Mouse (Mus musculus) liver, embryonic 15.5 days (tissue): ENCODE data around the gene Satb1. TPM values are rescaled to one million over a fixed set of nuclear protein-coding genes. Genes with fewer than 3 reads are reported as not detected.

ENCODE experiments used
- ATAC-seq: fragments of 200-750 bp; cut with Nextera tagmentation; 2 replicates; pipeline ENCODE4 v1.8.0; 2017; ENCODE audit warnings: moderate number of reproducible peaks, mild to moderate bottlenecking, moderate library complexity; ENCODE audit not compliant: insufficient read depth
- H3K27ac ChIP-seq: fragments of 300-500 bp; sonication (generic); replicated peaks from 2 replicates; pipeline ENCODE4 v1.5.1; 2015; ENCODE audit warnings: mild to moderate bottlenecking, inconsistent platforms
- H3K27me3 ChIP-seq: fragments of 300-500 bp; sonication (generic); 2 replicates; pipeline ENCODE4 v1.6.1; 2015; ENCODE audit warnings: mild to moderate bottlenecking, inconsistent platforms
- H3K36me3 ChIP-seq: fragments of 300-500 bp; sonication (generic); replicated peaks from 2 replicates; pipeline ENCODE4 v1.6.1; 2015; ENCODE audit warnings: moderate library complexity, mild to moderate bottlenecking, inconsistent platforms
- H3K4me1 ChIP-seq: fragments of 300-500 bp; sonication (generic); replicated peaks from 2 replicates; pipeline ENCODE4 v1.6.1; 2015; ENCODE audit warnings: inconsistent platforms
- H3K4me2 ChIP-seq: fragments of 300-500 bp; sonication (generic); 2 replicates; pipeline ENCODE4 v1.6.1; 2015; ENCODE audit warnings: moderate library complexity, mild to moderate bottlenecking, inconsistent platforms
- H3K4me3 ChIP-seq: fragments of 300-500 bp; sonication (generic); replicated peaks from 2 replicates; pipeline ENCODE4 v1.5.1; 2015; ENCODE audit warnings: mild to moderate bottlenecking, inconsistent platforms
- H3K9ac ChIP-seq: fragments of 300-500 bp; sonication (generic); 2 replicates; pipeline ENCODE4 v1.6.1; 2015; ENCODE audit warnings: moderate library complexity, mild to moderate bottlenecking, inconsistent platforms
- H3K9me3 ChIP-seq: fragments of 300-500 bp; sonication (generic); replicated peaks from 2 replicates; pipeline ENCODE4 v1.6.1; 2016; ENCODE audit warnings: inconsistent platforms
- WGBS: fragments of 180-500 bp; shearing (Covaris S2); methylation state at CpG from one replicate; pipeline ENCODE4 v1.1.7; 2015; ENCODE audit warnings: mixed read lengths; ENCODE audit not compliant: insufficient replicate concordance; 5-methylcytosine and 5-hydroxymethylcytosine counted together
- polyA plus RNA-seq: library from polyadenylated mRNA; unstranded; fragments of >200 nt; fragmentation: Nextera tagmentation; extraction: Ambion mirVana; gene quantifications from 2 replicates; pipeline ENCODE4 v1.2.1, GENCODE M21; 2015

The Satb1 gene
- polyA plus RNA-seq, 1 experiment from 2014 or later = 0.91 TPM

- Histone ChIP-seq H3K36me3 (no peaks in the 10 kb centered on the region), H3K27ac (no peak overlapping the region), H3K4me1 (peaks cover 15% of the 10 kb centered on the region; the same call in 1 of the 2 replicates), H3K27me3 (peaks cover 54% of the 10 kb centered on the region), H3K4me2 (peak overlapping the region; percentile 78; the same call in 1 of the 2 replicates), H3K9me3 (no peaks in the 10 kb centered on the region), H3K4me3 (no peak overlapping the region), H3K9ac (no peak overlapping the region)
- no peak for ATAC-seq
- 4% methylated on average over 6 of the region's 6 CpGs for WGBS
Observed at GRCm38 (mm10) chr17:51814301-51814700, 18.8 kb downstream of the Satb1 start.

- Histone ChIP-seq H3K4me3 (peak overlapping the region; percentile 59), H3K9me3 (no peaks in the 10 kb centered on the region), H3K27me3 (peaks cover 58% of the 10 kb centered on the region), H3K4me2 (peak overlapping the region; percentile 78), H3K36me3 (no peaks in the 10 kb centered on the region), H3K9ac (no peak overlapping the region), H3K4me1 (peaks cover 15% of the 10 kb centered on the region; the same call in 1 of the 2 replicates), H3K27ac (no peak overlapping the region)
- WGBS = 1% methylated on average over 6 of the region's 6 CpGs
- ATAC-seq = no peak
Observed at GRCm38 (mm10) chr17:51813784-51814120, 19.3 kb downstream of the Satb1 start.

- Histone ChIP-seq H3K9me3 (no peaks in the 10 kb centered on the region), H3K36me3 (no peaks in the 10 kb centered on the region), H3K4me3 (peak overlapping the region; percentile 59), H3K9ac (peak overlapping the region; percentile 21), H3K4me1 (peaks cover 15% of the 10 kb centered on the region; the same call in 1 of the 2 replicates), H3K27ac (no peak overlapping the region), H3K27me3 (peaks cover 61% of the 10 kb centered on the region), H3K4me2 (peak overlapping the region; percentile 78)
- peak; percentile 52 for ATAC-seq
- WGBS = 1% methylated on average over 103 of the region's 115 CpGs
Observed at GRCm38 (mm10) chr17:51812942-51813783, 19.9 kb downstream of the Satb1 start.

GRCm38 (mm10) chr17:51812261-51812941 lies 20.7 kb downstream of the Satb1 start:
- H3K27ac ChIP-seq = no peak overlapping the region

GRCm38 (mm10) chr17:51811911-51812260 lies 21.2 kb downstream of the Satb1 start:
- peak overlapping the region; percentile 78 for H3K4me2 ChIP-seq
- no peaks in the 10 kb centered on the region for H3K36me3 ChIP-seq
- no peaks in the 10 kb centered on the region for H3K9me3 ChIP-seq
- H3K9ac ChIP-seq = no peak overlapping the region
- peaks cover 15% of the 10 kb centered on the region; the same call in 1 of the 2 replicates for H3K4me1 ChIP-seq
- H3K4me3 ChIP-seq = peak overlapping the region; percentile 59
- under 1% methylated on average over 11 of the region's 11 CpGs for WGBS
- peaks cover 61% of the 10 kb centered on the region for H3K27me3 ChIP-seq
- ATAC-seq = no peak
- no peak overlapping the region for H3K27ac ChIP-seq

More at GRCm38 (mm10) chr17:51812261-51812941, 20.7 kb downstream of the Satb1 start:
- no peaks in the 10 kb centered on the region for H3K36me3 ChIP-seq
- no peaks in the 10 kb centered on the region for H3K9me3 ChIP-seq
- no peak for ATAC-seq
- H3K9ac ChIP-seq = peak overlapping the region; percentile 21
- H3K4me2 ChIP-seq = peak overlapping the region; percentile 78
- WGBS = under 1% methylated on average over 47 of the region's 48 CpGs
- peaks cover 15% of the 10 kb centered on the region; the same call in 1 of the 2 replicates for H3K4me1 ChIP-seq
- peaks cover 61% of the 10 kb centered on the region for H3K27me3 ChIP-seq
- peak overlapping the region; percentile 59 for H3K4me3 ChIP-seq

- Histone ChIP-seq H3K9ac (no peak overlapping the region), H3K4me3 (peak overlapping the region; percentile 59), H3K27me3 (peaks cover 57% of the 10 kb centered on the region), H3K36me3 (no peaks in the 10 kb centered on the region), H3K4me1 (peaks cover 15% of the 10 kb centered on the region; the same call in 1 of the 2 replicates), H3K27ac (no peak overlapping the region), H3K4me2 (peak overlapping the region; percentile 78), H3K9me3 (no peaks in the 10 kb centered on the region)
- ATAC-seq = no peak
- 6% methylated on average over 8 of the region's 8 CpGs for WGBS
Observed at GRCm38 (mm10) chr17:51811086-51811868, 21.8 kb downstream of the Satb1 start.

- Histone ChIP-seq H3K9ac (no peak overlapping the region), H3K27me3 (peaks cover 31% of the 10 kb centered on the region), H3K4me2 (no peak overlapping the region), H3K4me3 (no peak overlapping the region), H3K4me1 (peaks cover 3% of the 10 kb centered on the region; the same call in 1 of the 2 replicates), H3K27ac (no peak overlapping the region), H3K36me3 (no peaks in the 10 kb centered on the region), H3K9me3 (no peaks in the 10 kb centered on the region)
- ATAC-seq = no peak
- WGBS = 74% methylated on average over 5 of the region's 5 CpGs
Observed at GRCm38 (mm10) chr17:51807429-51807828, 25.7 kb downstream of the Satb1 start.

- WGBS = 67% methylated on average over 12 of the region's 12 CpGs
- H3K36me3 ChIP-seq = no peaks in the 10 kb centered on the region
- no peaks in the 10 kb centered on the region for H3K9me3 ChIP-seq
- no peak overlapping the region for H3K4me2 ChIP-seq
- peaks cover 20% of the 10 kb centered on the region for H3K27me3 ChIP-seq
- no peak overlapping the region for H3K4me3 ChIP-seq
- H3K27ac ChIP-seq = no peak overlapping the region
- ATAC-seq = no peak
- H3K9ac ChIP-seq = no peak overlapping the region
- no peaks in the 10 kb centered on the region for H3K4me1 ChIP-seq
Observed at GRCm38 (mm10) chr17:51806124-51806960, 26.7 kb downstream of the Satb1 start.

GRCm38 (mm10) chr17:51800208-51800607 lies 32.9 kb downstream of the Satb1 start:
- Histone ChIP-seq H3K4me2 (no peak overlapping the region), H3K4me3 (no peak overlapping the region), H3K27ac (no peak overlapping the region), H3K27me3 (no peaks in the 10 kb centered on the region), H3K9ac (no peak overlapping the region), H3K9me3 (no peaks in the 10 kb centered on the region), H3K36me3 (no peaks in the 10 kb centered on the region), H3K4me1 (no peaks in the 10 kb centered on the region)
- WGBS = 67% methylated on average over 6 of the region's 6 CpGs
- no peak for ATAC-seq

GRCm38 (mm10) chr17:51796459-51796858 lies 36.6 kb downstream of the Satb1 start:
- no peaks in the 10 kb centered on the region for H3K9me3 ChIP-seq
- H3K4me3 ChIP-seq = no peak overlapping the region
- WGBS = 49% methylated on average over 5 of the region's 5 CpGs
- no peak overlapping the region for H3K4me2 ChIP-seq
- no peaks in the 10 kb centered on the region for H3K4me1 ChIP-seq
- no peak for ATAC-seq
- H3K9ac ChIP-seq = no peak overlapping the region
- no peaks in the 10 kb centered on the region for H3K36me3 ChIP-seq
- H3K27ac ChIP-seq = no peak overlapping the region
- no peaks in the 10 kb centered on the region for H3K27me3 ChIP-seq
